Mouse (Mus musculus) liver, postnatal 0 days (tissue): Measurements from ENCODE around the gene Bcar3.

Experiments used
- CTCF ChIP-seq: sonication (generic); IDR thresholded peaks from 2 replicates; pipeline ENCODE4 v1.5.1; 2016; ENCODE audit warnings: antibody characterized with exemption, low read depth
- EP300 ChIP-seq: IDR thresholded peaks from 2 replicates; pipeline ENCODE4 v1.6.1; 2016; ENCODE audit warnings: antibody characterized with exemption, low read depth, mild to moderate bottlenecking

- TF ChIP-seq CTCF (no peak), EP300 (no peak)
These were observed 140.2 kb downstream of the Bcar3 start for GRCm38 (mm10) chr3:122433975-122434626.
